Mouse (Mus musculus) kidney, embryonic 16.5 days (tissue): ENCODE measurements around the gene Enpep. TPM values are rescaled to one million over a fixed set of nuclear protein-coding genes. Genes with fewer than 3 reads are reported as not detected.

Source experiments
- ATAC-seq: fragments of 200-750 bp; cut with Nextera tagmentation; 2 replicates; pipeline ENCODE4 v1.8.0; 2017; ENCODE audit warnings: moderate TSS enrichment; ENCODE audit not compliant: low FRiP score, low TSS enrichment
- H3K27ac ChIP-seq: fragments of 300-500 bp; sonication (generic); 2 replicates; pipeline ENCODE4 v1.5.1; 2014; ENCODE audit warnings: low read length
- H3K27me3 ChIP-seq: fragments of 300-500 bp; sonication (generic); 2 replicates; pipeline ENCODE4 v1.6.1; 2014; ENCODE audit warnings: low read length, control low read depth, mixed read lengths; ENCODE audit not compliant: insufficient read depth
- H3K36me3 ChIP-seq: fragments of 300-500 bp; sonication (generic); 2 replicates; pipeline ENCODE4 v1.6.1; 2014; ENCODE audit warnings: low read length, control low read depth, mixed read lengths; ENCODE audit not compliant: insufficient read depth
- H3K4me1 ChIP-seq: fragments of 300-500 bp; sonication (generic); 2 replicates; pipeline ENCODE4 v1.6.1; 2014; ENCODE audit warnings: low read length, control low read depth, mixed read lengths; ENCODE audit not compliant: insufficient read depth
- H3K4me2 ChIP-seq: fragments of 300-500 bp; sonication (generic); replicated peaks from 2 replicates; pipeline ENCODE4 v1.6.1; 2014; ENCODE audit warnings: low read depth, low read length
- H3K4me3 ChIP-seq: fragments of 300-500 bp; sonication (generic); 2 replicates; pipeline ENCODE4 v1.5.1; 2014; ENCODE audit warnings: mild to moderate bottlenecking, low read length
- H3K9ac ChIP-seq: fragments of 300-500 bp; sonication (generic); replicated peaks from 2 replicates; pipeline ENCODE4 v1.6.1; 2014; ENCODE audit warnings: low read length
- H3K9me3 ChIP-seq: fragments of 300-500 bp; sonication (generic); 2 replicates; pipeline ENCODE4 v1.6.1; 2016; ENCODE audit warnings: low read length, control low read depth
- WGBS: fragments of 180-500 bp; shearing (Covaris S2); extraction: QIAGEN DNeasy Blood & Tissue Kit; methylation state at CpG from one replicate; pipeline ENCODE4 v1.1.7; 2014; 5-methylcytosine and 5-hydroxymethylcytosine counted together
- polyA plus RNA-seq: library from polyadenylated mRNA; unstranded; fragments of >200 nt; fragmentation: Nextera tagmentation; extraction: Ambion mirVana; gene quantifications from 2 replicates; pipeline ENCODE4 v1.2.1, GENCODE M21; 2015

Gene Enpep
- polyA plus RNA-seq, 1 experiment from 2014 or later, result 116 TPM

DNA sequence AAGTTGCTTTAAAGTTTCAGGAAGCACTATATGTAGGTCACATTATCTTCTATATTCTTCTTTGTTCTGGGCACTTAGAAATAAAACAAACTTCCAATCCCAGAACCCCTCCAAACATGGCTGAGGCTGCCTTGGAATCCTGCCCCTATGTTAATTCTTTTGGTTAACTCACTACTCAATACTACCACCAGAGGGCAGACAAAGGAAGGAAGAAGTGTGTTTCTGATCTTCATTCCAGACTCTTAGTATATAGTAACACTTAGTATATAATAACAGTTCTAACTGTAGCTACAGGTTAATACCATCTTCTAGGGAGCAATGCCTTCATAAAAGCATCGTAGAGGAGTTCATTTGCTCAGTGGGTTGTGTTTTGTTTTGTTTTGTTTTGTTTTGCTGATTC, 32.6 kb downstream of the Enpep start:
- Histone ChIP-seq H3K4me3 (no peak overlapping the region), H3K27me3 (no peaks in the 10 kb centered on the region), H3K36me3 (peaks cover 8% of the 10 kb centered on the region; the same call in 1 of the 2 replicates), H3K9me3 (no peaks in the 10 kb centered on the region), H3K4me1 (no peaks in the 10 kb centered on the region), H3K4me2 (no peak overlapping the region), H3K27ac (no peak overlapping the region), H3K9ac (no peak overlapping the region)
- no peak for ATAC-seq
- 64% methylated on average over 1 of the region's 1 CpGs for whole genome bisulfite sequencing

DNA sequence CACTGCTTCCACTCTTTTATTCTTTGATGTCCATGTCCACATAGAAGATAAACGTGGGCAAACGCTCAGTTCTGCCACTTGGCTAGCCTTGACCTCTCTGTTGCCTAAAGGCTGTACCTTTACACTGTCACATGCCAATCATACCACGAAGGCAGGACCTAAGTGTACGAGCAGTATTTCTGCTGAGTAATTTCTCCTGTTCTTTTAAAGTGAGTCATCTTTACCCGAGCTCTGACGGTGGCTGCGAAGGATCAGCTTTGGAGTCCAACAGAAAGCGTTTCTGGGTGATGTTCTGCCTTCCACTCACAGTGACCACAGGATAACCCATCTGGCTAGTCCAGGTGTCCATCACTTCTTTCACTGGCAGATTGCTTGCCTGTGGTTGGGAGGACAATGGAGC, 33.9 kb downstream of the Enpep start:
- no peaks in the 10 kb centered on the region for H3K27me3 ChIP-seq
- H3K9me3 ChIP-seq, result no peaks in the 10 kb centered on the region
- H3K4me3 ChIP-seq, result no peak overlapping the region
- 86% methylated on average over 8 of the region's 8 CpGs for WGBS
- ATAC-seq, result no peak
- H3K9ac ChIP-seq, result no peak overlapping the region
- H3K36me3 ChIP-seq, result peaks cover 8% of the 10 kb centered on the region; the same call in 1 of the 2 replicates
- H3K4me1 ChIP-seq, result no peaks in the 10 kb centered on the region
- no peak overlapping the region for H3K4me2 ChIP-seq
- no peak overlapping the region for H3K27ac ChIP-seq

DNA sequence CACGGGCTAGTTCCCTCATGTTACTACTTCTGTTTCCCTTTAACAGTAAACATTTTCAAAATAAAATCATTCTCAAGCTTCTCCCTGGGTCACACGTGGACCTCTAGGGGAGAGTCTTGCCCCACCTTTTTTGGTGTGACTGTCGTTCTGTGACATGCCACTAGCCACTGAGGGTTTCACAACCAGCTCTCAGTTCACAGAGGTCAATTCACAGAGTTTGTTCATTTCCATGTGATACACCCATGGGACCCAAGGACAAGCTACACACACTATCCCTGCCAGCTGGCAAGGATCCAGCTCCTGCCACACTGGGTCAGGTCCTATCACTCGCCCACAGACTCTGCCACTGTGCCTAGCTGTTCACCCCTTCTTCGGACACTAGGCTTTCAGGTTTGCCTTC, 35.5 kb downstream of the Enpep start:
- H3K4me2 ChIP-seq, result no peak overlapping the region
- H3K36me3 ChIP-seq, result 0 out of 2 replicates have a peak, but pooled peaks cover 6% of the 10 kb centered on the region
- no peak overlapping the region for H3K9ac ChIP-seq
- H3K4me1 ChIP-seq, result no peaks in the 10 kb centered on the region
- H3K4me3 ChIP-seq, result no peak overlapping the region
- ATAC-seq, result no peak
- WGBS, result 69% methylated on average over 5 of the region's 5 CpGs
- no peak overlapping the region for H3K27ac ChIP-seq
- no peaks in the 10 kb centered on the region for H3K27me3 ChIP-seq
- no peaks in the 10 kb centered on the region for H3K9me3 ChIP-seq

DNA sequence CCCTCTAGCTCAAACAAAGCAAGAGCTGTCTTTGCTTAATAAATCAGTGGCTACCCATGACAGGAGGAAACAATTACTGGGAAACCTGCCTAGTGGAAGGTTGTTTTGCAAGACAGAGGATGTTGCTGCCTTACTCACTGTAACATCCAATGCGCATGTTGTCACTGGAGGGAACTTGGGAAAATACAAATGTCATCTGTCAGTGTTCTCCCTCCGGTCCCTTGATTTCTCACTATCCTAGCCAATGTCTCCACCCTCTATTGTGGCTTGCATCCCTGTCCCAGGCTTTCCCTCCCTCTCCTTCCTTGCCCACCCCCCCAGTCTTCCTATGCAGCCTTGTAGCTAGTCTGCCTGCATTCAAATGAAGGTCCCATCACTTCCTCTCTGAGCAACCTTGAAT, 36.6 kb downstream of the Enpep start:
- Histone ChIP-seq H3K36me3 (0 out of 2 replicates have a peak, but pooled peaks cover 5% of the 10 kb centered on the region), H3K4me3 (no peak overlapping the region), H3K9ac (no peak overlapping the region), H3K27ac (no peak overlapping the region), H3K4me1 (no peaks in the 10 kb centered on the region), H3K9me3 (no peaks in the 10 kb centered on the region), H3K27me3 (no peaks in the 10 kb centered on the region), H3K4me2 (no peak overlapping the region)
- WGBS, result 71% methylated on average over 2 of the region's 2 CpGs
- ATAC-seq, result peak; percentile 61

DNA sequence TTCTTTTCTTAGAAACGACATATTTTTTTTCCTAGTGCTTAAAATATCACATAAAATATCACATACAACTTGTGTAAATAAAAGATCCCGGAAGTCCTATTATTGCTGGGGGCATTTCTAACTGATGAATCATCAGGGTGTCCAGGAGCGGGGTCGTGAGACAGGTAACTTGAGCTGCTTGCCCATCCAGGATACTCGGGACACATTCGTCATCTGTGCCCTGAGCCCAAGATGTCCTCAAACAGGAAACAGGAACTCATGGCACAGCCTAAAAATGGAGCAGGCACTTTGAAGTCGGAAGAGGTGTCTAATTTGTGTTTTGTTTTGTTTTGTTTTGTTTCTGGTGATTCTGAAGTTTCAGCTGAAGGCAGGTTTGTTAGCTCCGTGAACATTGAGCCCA, 43.0 kb downstream of the Enpep start:
- H3K4me1 ChIP-seq, result no peaks in the 10 kb centered on the region
- H3K4me3 ChIP-seq, result no peak overlapping the region
- 29% methylated on average over 8 of the region's 8 CpGs for WGBS
- H3K27me3 ChIP-seq, result no peaks in the 10 kb centered on the region
- no peak overlapping the region for H3K9ac ChIP-seq
- H3K27ac ChIP-seq, result no peak overlapping the region
- no peak for ATAC-seq
- H3K4me2 ChIP-seq, result no peak overlapping the region
- H3K9me3 ChIP-seq, result no peaks in the 10 kb centered on the region
- peaks cover 2% of the 10 kb centered on the region; the same call in 1 of the 2 replicates for H3K36me3 ChIP-seq

- 0 out of 2 replicates have a peak, but pooled peaks have one; percentile 27 for ATAC-seq
- Histone ChIP-seq H3K4me3 (no peak overlapping the region), H3K9me3 (no peaks in the 10 kb centered on the region), H3K27ac (no peak overlapping the region), H3K27me3 (no peaks in the 10 kb centered on the region), H3K9ac (no peak overlapping the region), H3K4me1 (no peaks in the 10 kb centered on the region), H3K36me3 (peaks cover 2% of the 10 kb centered on the region; the same call in 1 of the 2 replicates), H3K4me2 (no peak overlapping the region)
- 53% methylated on average over 8 of the region's 8 CpGs for WGBS
These were observed 45.4 kb downstream of the Enpep start for GRCm38 (mm10) chr3:129287140-129287539.

DNA sequence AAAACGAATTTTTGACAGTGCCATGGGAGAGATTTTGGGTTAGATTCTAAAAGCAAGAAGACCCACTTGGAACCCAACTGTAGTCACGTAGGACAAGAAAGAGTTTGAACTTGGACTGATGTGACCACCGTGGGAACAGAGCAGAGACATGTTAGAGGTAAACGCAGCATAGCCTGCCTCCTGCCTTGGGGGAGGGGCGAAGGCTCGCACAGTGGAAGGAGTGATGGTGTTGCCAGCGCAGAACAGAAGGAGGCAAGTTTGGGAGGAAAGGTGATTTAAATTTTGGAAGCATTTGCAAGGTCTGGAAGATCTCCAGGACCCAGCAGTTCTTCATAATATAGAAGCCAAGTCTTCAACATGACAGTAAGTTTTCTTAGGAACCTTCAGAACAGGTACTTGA, 46.1 kb downstream of the Enpep start:
- WGBS, result 55% methylated on average over 7 of the region's 7 CpGs
- H3K4me1 ChIP-seq, result no peaks in the 10 kb centered on the region

DNA sequence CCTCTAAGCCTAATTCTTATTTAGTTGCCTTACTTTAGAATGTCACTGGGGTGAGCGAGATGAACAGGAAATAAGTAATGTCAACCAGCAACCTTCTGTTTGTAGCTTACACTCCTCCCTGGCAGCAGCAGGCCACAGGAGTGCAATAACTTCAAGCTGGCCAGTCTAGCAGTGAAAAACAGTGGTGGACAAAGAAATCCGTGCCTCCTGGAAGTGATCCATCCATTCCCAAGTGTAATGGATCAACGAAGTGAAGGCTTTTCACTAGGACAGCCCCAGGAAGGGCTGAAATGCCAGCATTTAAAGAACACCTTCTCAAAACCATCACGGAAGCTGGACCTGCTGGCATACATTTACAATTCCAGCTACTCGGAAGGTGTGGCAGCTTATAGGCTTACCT, 48.2 kb downstream of the Enpep start:
- H3K27ac ChIP-seq, result no peak overlapping the region
- 71% methylated on average over 5 of the region's 5 CpGs for WGBS
- no peak overlapping the region for H3K9ac ChIP-seq
- no peak for ATAC-seq
- no peaks in the 10 kb centered on the region for H3K9me3 ChIP-seq
- H3K36me3 ChIP-seq, result peaks cover 9% of the 10 kb centered on the region; the same call in 1 of the 2 replicates
- H3K27me3 ChIP-seq, result no peaks in the 10 kb centered on the region
- H3K4me3 ChIP-seq, result no peak overlapping the region
- H3K4me2 ChIP-seq, result no peak overlapping the region
- H3K4me1 ChIP-seq, result no peaks in the 10 kb centered on the region

More for the DNA sequence above, 46.1 kb downstream of the Enpep start:
- no peak overlapping the region for H3K27ac ChIP-seq
- no peaks in the 10 kb centered on the region for H3K27me3 ChIP-seq
- H3K4me2 ChIP-seq, result no peak overlapping the region
- H3K9ac ChIP-seq, result no peak overlapping the region
- peaks cover 2% of the 10 kb centered on the region; the same call in 1 of the 2 replicates for H3K36me3 ChIP-seq
- no peaks in the 10 kb centered on the region for H3K9me3 ChIP-seq
- no peak overlapping the region for H3K4me3 ChIP-seq
- no peak for ATAC-seq

- Histone ChIP-seq H3K9me3 (no peaks in the 10 kb centered on the region), H3K4me2 (no peak overlapping the region), H3K4me1 (no peaks in the 10 kb centered on the region), H3K4me3 (no peak overlapping the region), H3K36me3 (peaks cover 10% of the 10 kb centered on the region; the same call in 1 of the 2 replicates), H3K9ac (no peak overlapping the region), H3K27me3 (no peaks in the 10 kb centered on the region), H3K27ac (no peak overlapping the region)
- WGBS, result 92% methylated on average over 8 of the region's 8 CpGs
- no peak for ATAC-seq
These were observed 53.1 kb downstream of the Enpep start for GRCm38 (mm10) chr3:129279441-129279840.

DNA sequence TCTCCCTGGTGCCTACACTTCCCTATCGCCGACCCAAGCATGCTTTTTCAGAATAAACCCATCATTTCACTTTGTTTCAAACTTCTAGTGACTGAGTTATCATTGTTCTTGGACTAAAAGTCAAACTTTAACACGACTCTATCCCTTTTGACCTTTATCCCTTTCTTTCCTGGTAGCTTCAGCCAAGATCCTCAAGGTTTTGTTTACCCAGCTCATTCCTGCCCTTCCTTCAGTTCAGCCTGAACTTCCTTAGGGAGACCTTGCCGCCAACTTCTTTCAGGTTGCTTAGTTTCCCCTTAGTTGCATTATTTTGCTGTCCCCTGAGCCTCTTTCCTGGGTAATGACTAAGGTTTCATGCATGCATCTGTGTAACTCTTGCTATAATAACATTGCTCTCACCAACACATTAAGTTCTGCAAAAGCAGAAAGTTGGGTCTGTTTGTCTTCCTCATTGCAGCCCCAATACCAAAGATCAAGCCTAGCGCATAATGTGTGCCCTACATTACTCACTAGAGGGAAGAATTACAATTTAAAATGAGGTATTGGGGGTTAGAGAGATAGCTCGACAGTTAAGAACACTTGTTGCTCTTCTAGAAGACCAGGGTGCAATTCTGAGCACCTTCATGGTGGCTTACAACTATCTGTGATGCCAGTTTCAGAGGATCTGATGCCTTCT, 59.2 kb downstream of the Enpep start:
- ATAC-seq, result no peak
- H3K4me2 ChIP-seq, result no peak overlapping the region
- peaks cover 3% of the 10 kb centered on the region; the same call in 1 of the 2 replicates for H3K36me3 ChIP-seq
- H3K27me3 ChIP-seq, result no peaks in the 10 kb centered on the region
- no peaks in the 10 kb centered on the region for H3K9me3 ChIP-seq
- 63% methylated on average over 6 of the region's 6 CpGs for WGBS
- H3K4me1 ChIP-seq, result peaks cover 10% of the 10 kb centered on the region
- no peak overlapping the region for H3K9ac ChIP-seq
- no peak overlapping the region for H3K27ac ChIP-seq
- no peak overlapping the region for H3K4me3 ChIP-seq
